Mouse (Mus musculus) testis, adult 2 months (tissue): ENCODE data around the gene Iglon5. TPM values are rescaled to one million over a fixed set of nuclear protein-coding genes. Genes with fewer than 3 reads are reported as not detected.
A peak's percentile ranks its signal among the peaks of the same experiment; 100 is the strongest.

Source experiments
- H3K27ac ChIP-seq: fragments of 200-500 bp; 2 replicates; pipeline ENCODE4 v1.5.1; 2012; ENCODE audit warnings: low read depth, low read length; ENCODE audit not compliant: control insufficient read depth, insufficient read depth
- H3K27me3 ChIP-seq: fragments of 200-500 bp; 2 replicates; pipeline ENCODE4 v1.6.1; 2012; ENCODE audit warnings: mild to moderate bottlenecking, low read length, moderate library complexity; ENCODE audit not compliant: control insufficient read depth, insufficient read depth
- H3K36me3 ChIP-seq: fragments of 200-500 bp; 2 replicates; pipeline ENCODE4 v1.6.1; 2012; ENCODE audit warnings: mild to moderate bottlenecking, low read length; ENCODE audit not compliant: control insufficient read depth, insufficient read depth
- H3K4me1 ChIP-seq: fragments of 200-500 bp; 2 replicates; pipeline ENCODE4 v1.6.1; 2012; ENCODE audit warnings: low read length; ENCODE audit not compliant: control insufficient read depth, insufficient read depth
- H3K4me3 ChIP-seq: fragments of 200-500 bp; 2 replicates; pipeline ENCODE4 v1.5.1; 2012; ENCODE audit warnings: low read depth, mild to moderate bottlenecking, low read length, moderate library complexity, mixed read lengths; ENCODE audit not compliant: control insufficient read depth
- CTCF ChIP-seq: fragments of 200-500 bp; IDR thresholded peaks from 2 replicates; pipeline ENCODE4 v1.5.1; 2012; ENCODE audit warnings: low read depth, mild to moderate bottlenecking, inconsistent platforms, low read length, moderate library complexity; ENCODE audit not compliant: control insufficient read depth, insufficient read depth, insufficient replicate concordance
- POLR2A ChIP-seq: fragments of 200-500 bp; IDR thresholded peaks from 2 replicates; pipeline ENCODE4 v1.6.1; 2012; ENCODE audit warnings: low read depth, mild to moderate bottlenecking, inconsistent platforms, low read length, moderate library complexity; ENCODE audit not compliant: control insufficient read depth
- polyA plus RNA-seq: library from polyadenylated mRNA; depleted of rRNA; stranded (reverse); fragments of >200 nt; gene quantifications from 2 replicates; pipeline ENCODE4 v1.2.3, GENCODE M21; 2012

Gene Iglon5
- polyA plus RNA-seq, 1 experiment: 7.4 TPM

GRCm38 (mm10) chr7:43482090-43482716 lies 7.7 kb downstream of the Iglon5 start:
- Histone ChIP-seq H3K27ac (no peak overlapping the region), H3K36me3 (no peaks in the 10 kb centered on the region), H3K27me3 (no peaks in the 10 kb centered on the region), H3K4me3 (no peak overlapping the region), H3K4me1 (no peaks in the 10 kb centered on the region)
- TF ChIP-seq CTCF (no peak), POLR2A (no peak)

- Histone ChIP-seq H3K4me3 (no peak overlapping the region), H3K27ac (no peak overlapping the region), H3K36me3 (no peaks in the 10 kb centered on the region), H3K4me1 (peaks cover 6% of the 10 kb centered on the region), H3K27me3 (no peaks in the 10 kb centered on the region)
- no peak for TF ChIP-seq CTCF
- no peak for TF ChIP-seq POLR2A
Measured at GRCm38 (mm10) chr7:43481191-43481590, 8.7 kb downstream of the Iglon5 start.

GRCm38 (mm10) chr7:43476376-43476775 lies 13.5 kb downstream of the Iglon5 start:
- H3K36me3 ChIP-seq: no peaks in the 10 kb centered on the region
- H3K4me1 ChIP-seq: peaks cover 6% of the 10 kb centered on the region
- no peak overlapping the region for H3K4me3 ChIP-seq
- no peaks in the 10 kb centered on the region for H3K27me3 ChIP-seq
- TF ChIP-seq CTCF (no peak), POLR2A (no peak)
- H3K27ac ChIP-seq: no peak overlapping the region

- Histone ChIP-seq H3K4me3 (no peak overlapping the region), H3K27ac (no peak overlapping the region), H3K27me3 (no peaks in the 10 kb centered on the region), H3K36me3 (no peaks in the 10 kb centered on the region), H3K4me1 (peaks cover 6% of the 10 kb centered on the region)
- no peak for TF ChIP-seq POLR2A
- no peak for TF ChIP-seq CTCF
Measured at GRCm38 (mm10) chr7:43475706-43476105, 14.2 kb downstream of the Iglon5 start.

- peaks cover 9% of the 10 kb centered on the region for H3K4me1 ChIP-seq
- H3K4me3 ChIP-seq: no peak overlapping the region
- H3K27ac ChIP-seq: no peak overlapping the region
- TF ChIP-seq POLR2A (no peak), CTCF (peak; percentile 52; the same call in 1 of the 2 replicates)
- H3K27me3 ChIP-seq: no peaks in the 10 kb centered on the region
- H3K36me3 ChIP-seq: no peaks in the 10 kb centered on the region
Measured at GRCm38 (mm10) chr7:43470373-43470772, 19.5 kb downstream of the Iglon5 start.

- peak overlapping the region; percentile 81 for H3K4me3 ChIP-seq
Measured at GRCm38 (mm10) chr7:43466099-43466694, 23.7 kb downstream of the Iglon5 start.

GRCm38 (mm10) chr7:43465344-43466098 lies 24.4 kb downstream of the Iglon5 start:
- Histone ChIP-seq H3K4me3 (peak overlapping the region; percentile 81), H3K4me1 (peaks cover 16% of the 10 kb centered on the region), H3K36me3 (no peaks in the 10 kb centered on the region), H3K27ac (no peak overlapping the region), H3K27me3 (no peaks in the 10 kb centered on the region)
- TF ChIP-seq CTCF: no peak
- TF ChIP-seq POLR2A: no peak

More at GRCm38 (mm10) chr7:43466099-43466694, 23.7 kb downstream of the Iglon5 start:
- Histone ChIP-seq H3K36me3 (no peaks in the 10 kb centered on the region), H3K27me3 (no peaks in the 10 kb centered on the region), H3K27ac (no peak overlapping the region), H3K4me1 (peaks cover 16% of the 10 kb centered on the region)
- TF ChIP-seq POLR2A: no peak
- TF ChIP-seq CTCF: peak; percentile 64
